Mouse (Mus musculus): ENCODE measurements around the gene Lbp. TPM values are rescaled to one million over a fixed set of nuclear protein-coding genes. Genes with fewer than 3 reads are reported as not detected.

The Lbp gene
- total and polyA plus RNA-seq, 2 experiments from 2014 or later, result 4.7 to 8.0 TPM

- 60% methylated on average over 7 of the region's 7 CpGs for WGBS
- peak overlapping the region; percentile 48 for H3K4me3 ChIP-seq (ENCODE audit: low read depth, low read length)
- ATAC-seq (no peak), DNase-seq (no peak)
- H3K9ac ChIP-seq, result 0 out of 2 replicates have a peak overlapping the region, but pooled peaks have one; percentile 19
- TF ChIP-seq CTCF (IDR thresholded peaks at IDR 0.05; ENCODE audit: low read depth), result no peak
- no peaks in the 10 kb centered on the region; the same call in 1 of the 2 replicates for H3K27me3 ChIP-seq (ENCODE audit: insufficient read depth, low read length)
- H3K27ac ChIP-seq (ENCODE audit: low read depth, low read length), result no peak overlapping the region
- H3K4me2 ChIP-seq (ENCODE audit: low read depth), result peak overlapping the region; percentile 49
- H3K9me3 ChIP-seq (ENCODE audit: low read length), result no peaks in the 10 kb centered on the region
- H3K36me3 ChIP-seq (ENCODE audit: insufficient read depth), result no peaks in the 10 kb centered on the region
- no peaks in the 10 kb centered on the region for H3K4me1 ChIP-seq (ENCODE audit: insufficient read depth)
These were observed 70.5 kb downstream of the Lbp start for GRCm38 (mm10) chr2:158376798-158377197.

GRCm38 (mm10) chr2:158377811-158378210 is 71.5 kb downstream of the Lbp start:
- Histone ChIP-seq H3K4me3 (ENCODE audit: low read depth, low read length) (no peak overlapping the region), H3K27me3 (ENCODE audit: insufficient read depth, low read length) (no peaks in the 10 kb centered on the region; the same call in 1 of the 2 replicates), H3K36me3 (ENCODE audit: insufficient read depth) (no peaks in the 10 kb centered on the region), H3K4me1 (ENCODE audit: insufficient read depth) (no peaks in the 10 kb centered on the region), H3K9ac (no peak overlapping the region), H3K4me2 (ENCODE audit: low read depth) (peak overlapping the region; percentile 49), H3K27ac (ENCODE audit: low read depth, low read length) (no peak overlapping the region), H3K9me3 (ENCODE audit: low read length) (no peaks in the 10 kb centered on the region)
- no peak for ATAC-seq
- no peak for DNase-seq
- WGBS, result 79% methylated on average over 1 of the region's 1 CpGs
- no peak for TF ChIP-seq CTCF (IDR thresholded peaks at IDR 0.05; ENCODE audit: low read depth)

- no peak overlapping the region for H3K9ac ChIP-seq
- no peaks in the 10 kb centered on the region for H3K36me3 ChIP-seq (ENCODE audit: insufficient read depth)
- no peak overlapping the region for H3K4me2 ChIP-seq (ENCODE audit: low read depth)
- 40% methylated on average over 13 of the region's 13 CpGs for WGBS
- DNase-seq (peak; percentile 86), ATAC-seq (peak; percentile 41)
- no peaks in the 10 kb centered on the region for H3K9me3 ChIP-seq (ENCODE audit: low read length)
- H3K4me1 ChIP-seq (ENCODE audit: insufficient read depth), result no peaks in the 10 kb centered on the region
- H3K27me3 ChIP-seq (ENCODE audit: insufficient read depth, low read length), result no peaks in the 10 kb centered on the region; the same call in 1 of the 2 replicates
- H3K4me3 ChIP-seq (ENCODE audit: low read depth, low read length), result no peak overlapping the region
- no peak overlapping the region for H3K27ac ChIP-seq (ENCODE audit: low read depth, low read length)
- TF ChIP-seq CTCF (IDR thresholded peaks at IDR 0.05; ENCODE audit: low read depth), result peak; percentile 97
These were observed 73.2 kb downstream of the Lbp start for GRCm38 (mm10) chr2:158379354-158380078.

Other genes starting within 250 kb of the Lbp start
- 9.1 and 13.0 TPM in 2 replicates for gene Tgm2, start 160.1 kb upstream of the Lbp start, total RNA-seq (2014; rRNA removed)
- 6.1 TPM in 2 replicates for gene Tgm2, start 160.1 kb upstream of the Lbp start, polyA plus RNA-seq (2015; fragmentation: Nextera tagmentation; extraction: Ambion mirVana)
- gene D630003M21Rik, start 77.3 kb upstream of the Lbp start, total RNA-seq (2014; rRNA removed), result 5.4 and 6.6 TPM in 2 replicates
- gene D630003M21Rik, start 77.3 kb upstream of the Lbp start, polyA plus RNA-seq (2015; fragmentation: Nextera tagmentation; extraction: Ambion mirVana), result 1.6 and 1.9 TPM in 2 replicates
- gene Bpi, start 48.4 kb upstream of the Lbp start, total RNA-seq (2014; rRNA removed), result not detected in 2 replicates
- gene Bpi, start 48.4 kb upstream of the Lbp start, polyA plus RNA-seq (2015; fragmentation: Nextera tagmentation; extraction: Ambion mirVana), result not detected in 2 replicates
- gene Snhg11, start 69.1 kb downstream of the Lbp start, total RNA-seq (2014; rRNA removed), result 68.4 and 142 TPM in 2 replicates
- gene Snhg11, start 69.1 kb downstream of the Lbp start, polyA plus RNA-seq (2015; fragmentation: Nextera tagmentation; extraction: Ambion mirVana), result 39.8 and 179 TPM in 2 replicates
- gene Ralgapb, start 103.4 kb downstream of the Lbp start, total RNA-seq (2014; rRNA removed), result 45.2 and 55.5 TPM in 2 replicates
- 10.5 and 16.6 TPM in 2 replicates for gene Ralgapb, start 103.4 kb downstream of the Lbp start, polyA plus RNA-seq (2015; fragmentation: Nextera tagmentation; extraction: Ambion mirVana)
- gene Adig, start 196.1 kb downstream of the Lbp start, total RNA-seq (2014; rRNA removed), result not detected in 2 replicates
- not detected in 2 replicates for gene Adig, start 196.1 kb downstream of the Lbp start, polyA plus RNA-seq (2015; fragmentation: Nextera tagmentation; extraction: Ambion mirVana)
- gene Arhgap40, start 206.3 kb downstream of the Lbp start, total RNA-seq (2014; rRNA removed), result 0.14 and 0.46 TPM in 2 replicates
- 0.41 and 0.58 TPM in 2 replicates for gene Arhgap40, start 206.3 kb downstream of the Lbp start, polyA plus RNA-seq (2015; fragmentation: Nextera tagmentation; extraction: Ambion mirVana)